Mouse (Mus musculus): Measurements from ENCODE around the gene Natd1. TPM values are rescaled to one million over a fixed set of nuclear protein-coding genes. Genes with fewer than 3 reads are reported as not detected.
"Not testable (repeated sequence)": the region's sequence is repeated elsewhere in the genome, so short reads cannot be mapped to it uniquely, and the experiment has no call there.

The Natd1 gene
- total RNA-seq, 2 experiments from 2014 or later: 30.8 TPM

DNA sequence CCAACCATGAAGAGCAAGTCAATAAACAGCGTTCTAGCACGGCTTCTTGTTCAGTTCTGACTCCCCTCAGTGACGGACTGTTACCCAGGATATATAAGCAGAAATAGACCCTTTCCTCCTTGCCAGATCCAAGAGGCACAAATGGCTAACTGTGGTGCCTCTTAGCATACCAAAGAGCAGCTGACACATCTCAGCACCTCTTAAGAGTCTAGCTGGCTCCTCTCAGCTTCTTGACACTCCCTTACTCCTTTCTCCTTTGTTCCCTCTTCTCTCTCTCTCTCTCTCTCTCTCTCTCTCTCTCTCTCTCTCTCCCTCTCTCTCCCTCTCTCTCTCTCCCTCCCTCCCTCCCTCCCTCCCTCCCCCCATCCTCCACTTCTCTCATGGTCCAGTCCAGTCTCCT, 23.8 kb downstream of the Natd1 start:
- DNase-seq (ENCODE audit: low spot score in 2 of 2): no peak

DNA sequence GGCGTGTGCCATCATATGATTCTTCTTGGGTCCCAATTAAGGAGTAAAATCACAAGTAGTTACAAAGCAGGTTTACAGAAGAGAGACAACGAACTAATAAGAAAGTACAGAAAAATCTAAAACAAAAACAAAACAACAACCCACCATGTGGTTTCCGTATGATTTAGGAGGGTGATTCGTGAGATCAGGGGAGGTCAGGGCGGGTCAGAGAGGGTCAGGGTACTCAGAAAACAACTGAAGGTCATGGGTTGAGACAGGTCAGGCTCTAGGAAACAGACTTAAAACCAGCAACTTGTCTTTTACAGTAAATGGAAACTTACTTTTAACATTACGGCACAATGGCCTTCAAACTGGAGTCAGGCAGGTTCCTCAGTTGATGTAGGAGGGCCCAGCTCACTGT, 24.3 kb downstream of the Natd1 start:
- no peak for DNase-seq (ENCODE audit: low spot score in 2 of 2)

DNA sequence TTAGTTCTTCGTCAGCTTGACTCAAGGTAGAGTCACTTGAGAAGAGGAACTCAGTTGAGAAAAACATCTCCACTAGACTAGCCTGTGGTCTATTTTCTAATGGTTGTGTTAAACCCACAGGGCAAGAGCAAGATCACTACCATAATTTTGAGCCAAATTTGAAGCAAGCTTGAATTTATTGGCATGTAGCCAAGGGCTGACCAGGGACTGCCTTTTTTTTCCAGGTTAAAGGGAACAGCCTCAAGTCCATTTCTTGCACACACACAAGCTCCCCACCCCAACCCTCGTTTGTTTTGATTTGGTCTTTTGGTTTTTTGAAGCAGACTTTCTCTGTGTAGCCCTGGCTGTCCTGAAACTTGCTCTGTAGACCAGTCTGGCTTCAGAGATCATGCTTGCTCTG, 24.7 kb downstream of the Natd1 start:
- DNase-seq (ENCODE audit: low spot score in 2 of 2): no peak

DNA sequence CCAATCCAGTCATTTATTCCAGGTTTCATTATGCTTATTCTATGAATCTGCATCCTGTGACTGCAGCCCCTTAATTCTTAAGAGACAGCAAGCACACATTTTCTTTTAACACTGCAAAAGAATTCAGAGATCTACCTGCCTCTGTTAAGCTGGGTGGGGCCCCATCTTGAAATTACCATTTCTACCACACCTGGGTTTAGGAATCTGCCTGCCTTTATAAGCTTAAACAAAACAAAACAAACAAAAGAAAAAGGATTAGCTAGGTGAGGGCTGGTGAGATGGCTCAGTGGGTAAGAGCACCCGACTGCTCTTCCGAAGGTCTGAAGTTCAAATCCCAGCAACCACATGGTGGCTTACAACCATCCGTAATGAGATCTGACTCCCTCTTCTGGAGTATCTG, 27.6 kb downstream of the Natd1 start:
- not testable (repeated sequence) for DNase-seq (ENCODE audit: low spot score in 2 of 2)

DNA sequence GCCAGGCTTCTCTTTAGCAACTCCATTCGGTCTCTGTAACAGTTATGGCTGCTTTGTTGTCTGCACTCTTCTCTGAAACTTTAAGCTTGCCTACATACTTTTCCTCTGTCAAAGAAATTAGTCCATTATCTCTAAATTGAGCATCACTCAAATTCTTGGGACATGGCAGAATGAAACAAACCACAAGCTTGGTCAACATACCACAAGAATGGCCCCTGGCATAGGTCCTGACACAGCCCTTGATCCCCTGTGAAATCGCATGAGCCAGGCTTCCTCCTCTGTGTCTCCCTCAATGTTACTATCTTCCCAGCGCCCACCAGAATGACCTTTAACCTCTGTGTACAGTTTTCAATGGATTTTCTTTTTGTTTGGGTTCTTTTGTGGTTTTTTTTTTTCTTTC, 32.2 kb downstream of the Natd1 start:
- no peak for DNase-seq (ENCODE audit: low spot score in 2 of 2)

DNA sequence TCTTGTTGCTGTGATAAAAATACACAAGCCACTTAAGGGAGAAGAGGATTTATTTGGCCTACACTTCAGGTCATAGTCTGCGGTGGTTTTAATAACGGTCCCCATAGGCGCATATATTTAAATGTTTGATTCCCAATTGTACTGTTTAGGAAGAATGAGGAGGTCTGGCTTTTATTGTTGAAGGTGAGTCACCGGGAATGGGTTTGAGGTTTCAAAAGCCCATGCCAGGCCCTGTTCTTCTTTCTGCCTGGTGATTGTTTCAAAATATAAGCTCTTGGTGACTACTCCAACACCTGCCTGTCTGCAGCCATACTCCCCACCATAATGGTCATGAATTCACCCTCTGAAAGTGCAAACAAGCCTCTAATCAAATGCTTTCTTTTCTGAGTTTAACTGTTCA, 34.0 kb downstream of the Natd1 start:
- DNase-seq (ENCODE audit: low spot score in 2 of 2): no peak

DNA sequence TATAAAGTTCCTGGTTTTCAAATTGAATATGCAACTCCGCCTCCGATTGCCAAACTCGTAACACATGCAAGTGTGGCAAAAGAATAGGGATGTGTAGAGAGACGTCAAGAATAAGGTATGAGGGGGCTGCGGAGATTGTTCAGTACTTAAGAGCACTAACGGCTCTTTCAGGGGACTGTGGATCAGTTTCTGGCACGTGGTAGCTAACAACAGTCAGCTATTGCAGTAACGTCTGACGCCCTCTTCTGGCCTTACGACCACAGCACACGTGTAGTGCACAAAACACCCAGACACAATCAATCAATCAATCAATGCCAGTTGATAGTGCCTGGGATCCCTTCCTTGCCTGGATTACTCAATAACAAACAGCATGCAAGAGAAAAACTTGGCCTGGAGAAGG, 35.1 kb downstream of the Natd1 start:
- DNase-seq (ENCODE audit: low spot score in 2 of 2): no peak

DNA sequence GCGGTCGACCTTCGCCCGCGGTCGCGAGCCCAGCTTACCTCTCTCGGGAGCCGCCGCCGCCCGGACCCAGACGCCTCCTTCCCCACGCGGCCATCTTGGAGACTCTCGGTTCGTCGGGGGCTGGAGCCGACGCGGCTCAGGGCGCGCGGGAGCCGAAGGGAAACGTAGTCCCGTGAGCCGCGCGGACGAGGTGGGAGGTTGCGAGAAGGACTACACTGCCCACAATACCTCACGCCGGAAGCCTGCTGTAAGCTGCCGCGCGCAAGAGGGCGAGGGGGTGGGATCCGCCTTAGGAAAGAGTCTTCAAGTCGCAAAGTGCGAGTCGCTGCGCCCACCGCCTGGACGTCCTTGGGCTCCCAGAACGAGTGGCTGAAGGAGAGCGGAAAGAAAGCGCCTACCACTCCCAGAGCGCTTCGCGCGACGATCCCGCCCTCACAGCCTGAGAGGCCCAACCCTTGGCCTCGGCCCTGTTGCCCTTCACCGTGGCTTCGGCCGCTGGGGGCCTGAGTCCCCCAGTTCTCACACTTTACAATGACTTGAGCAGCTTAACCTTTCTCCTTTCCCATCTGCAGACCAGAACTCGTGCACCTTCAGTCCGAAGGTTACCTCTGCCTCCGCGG, 35.8 kb downstream of the Natd1 start, which contains the start of gene Tmem11:
Tmem11 (minus strand) TSS at position 598 of the 620 bp plus-strand sequence.
- DNase-seq (ENCODE audit: low spot score in 2 of 2): peak; percentile 83 to 90

DNA sequence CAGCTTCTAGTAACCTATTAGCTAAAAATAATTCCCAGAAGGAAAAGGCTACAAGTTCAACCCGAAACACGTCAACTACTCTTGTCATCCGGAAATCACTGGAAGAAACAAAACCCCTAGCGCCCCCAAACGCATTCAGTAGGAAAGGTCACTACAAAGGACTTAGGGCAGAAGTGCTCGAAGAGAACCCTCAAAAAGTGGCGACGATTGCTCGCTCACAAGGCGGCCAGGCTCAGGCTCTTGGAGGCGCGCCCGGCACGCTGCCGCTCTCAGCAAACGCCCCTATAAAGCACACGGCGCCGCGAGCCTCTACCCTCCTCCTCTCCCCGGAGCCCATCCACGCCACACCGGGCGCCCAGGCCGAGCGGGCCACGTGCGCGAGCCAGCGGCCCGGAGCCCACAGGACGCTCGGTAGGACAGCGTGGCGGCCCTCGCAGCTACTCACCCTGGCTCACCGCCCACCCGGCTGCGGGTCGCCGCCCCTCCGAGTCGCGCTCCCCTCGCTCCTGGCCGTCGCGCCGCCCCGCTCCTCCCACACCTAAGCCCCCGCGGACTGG, 36.4 kb downstream of the Natd1 start:
- peak in 1 of 2 experiments; percentile 26 for DNase-seq (ENCODE audit: low spot score in 2 of 2)

DNA sequence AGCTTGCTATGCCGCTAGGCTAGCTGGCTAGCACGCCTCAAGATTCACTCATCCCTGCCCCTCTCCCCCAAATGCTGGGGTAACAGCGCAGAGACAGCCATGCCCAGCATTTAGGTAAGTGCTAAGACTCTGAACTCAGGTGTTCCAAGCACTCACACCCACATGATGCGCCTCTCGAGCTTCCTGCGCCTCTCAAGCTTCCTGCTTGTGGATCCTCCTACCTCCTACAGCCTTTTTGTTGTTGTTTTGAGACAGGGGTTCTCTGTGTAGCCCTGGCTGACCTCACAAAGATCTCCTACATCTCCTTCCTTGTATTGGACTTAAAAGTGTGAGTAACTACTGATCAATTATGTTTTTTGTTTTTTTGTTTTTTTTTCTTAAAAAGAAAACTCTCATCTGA, 41.4 kb downstream of the Natd1 start:
- no peak for DNase-seq (ENCODE audit: low spot score in 2 of 2)

DNA sequence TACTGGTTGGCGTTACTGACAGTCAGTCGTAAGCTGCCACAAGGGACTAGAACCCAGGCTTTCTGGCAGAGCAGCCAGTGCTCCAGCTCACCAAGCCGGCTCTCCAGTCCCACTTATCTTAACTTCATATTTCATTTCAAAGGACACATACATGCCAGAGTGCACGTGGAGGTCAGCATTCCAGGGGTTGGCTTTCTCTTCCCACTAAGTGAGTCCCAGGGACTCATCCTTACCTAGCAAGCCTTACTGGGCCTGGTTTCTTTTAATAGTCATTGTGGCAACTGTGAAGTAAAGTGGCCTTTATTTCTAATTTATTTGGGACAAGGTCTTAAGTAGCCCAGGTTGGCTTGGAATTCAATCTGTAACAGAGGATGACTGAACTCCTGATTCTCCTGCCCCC, 43.1 kb downstream of the Natd1 start:
- no peak for DNase-seq (ENCODE audit: low spot score in 2 of 2)

DNA sequence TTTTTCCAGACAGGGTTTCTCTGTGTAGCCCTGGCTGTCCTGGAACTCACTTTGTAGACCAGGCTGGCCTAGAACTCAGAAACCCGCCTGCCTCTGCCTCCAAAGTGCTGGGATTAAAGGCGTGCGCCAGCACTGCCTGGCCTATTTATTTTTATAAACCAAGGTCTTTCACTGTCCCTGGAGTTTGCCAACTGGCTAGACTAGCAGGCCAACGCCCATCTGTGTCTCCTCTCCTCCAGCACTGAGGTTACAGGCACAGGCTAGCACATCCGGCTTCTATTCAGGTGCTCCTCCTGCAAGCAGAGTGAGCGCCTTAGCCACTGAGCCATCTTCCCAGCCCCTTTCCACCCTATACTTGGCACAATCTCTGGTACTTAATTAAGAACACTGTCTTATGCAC, 45.1 kb downstream of the Natd1 start:
- DNase-seq (ENCODE audit: low spot score in 2 of 2): not testable (repeated sequence)

DNA sequence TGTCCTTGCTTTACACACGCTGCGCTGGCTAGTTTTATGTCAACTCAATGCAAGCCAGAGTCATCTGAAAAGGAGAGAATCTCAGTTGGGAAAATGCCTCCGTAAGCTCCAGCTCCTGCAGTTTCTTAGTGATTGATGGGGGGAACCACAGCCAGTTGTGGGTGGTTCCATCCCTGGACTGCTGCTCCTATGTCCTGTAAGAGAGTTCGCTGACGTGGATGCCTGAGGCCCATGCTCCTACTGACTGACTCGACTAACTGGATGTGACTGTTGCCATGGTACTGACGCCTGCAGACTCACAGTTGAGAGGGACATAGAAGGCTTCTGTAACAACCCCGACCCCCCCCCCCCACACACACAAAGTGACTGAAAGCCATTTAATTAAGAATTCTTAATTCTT, 46.6 kb downstream of the Natd1 start:
- DNase-seq (ENCODE audit: low spot score in 2 of 2): no peak

DNA sequence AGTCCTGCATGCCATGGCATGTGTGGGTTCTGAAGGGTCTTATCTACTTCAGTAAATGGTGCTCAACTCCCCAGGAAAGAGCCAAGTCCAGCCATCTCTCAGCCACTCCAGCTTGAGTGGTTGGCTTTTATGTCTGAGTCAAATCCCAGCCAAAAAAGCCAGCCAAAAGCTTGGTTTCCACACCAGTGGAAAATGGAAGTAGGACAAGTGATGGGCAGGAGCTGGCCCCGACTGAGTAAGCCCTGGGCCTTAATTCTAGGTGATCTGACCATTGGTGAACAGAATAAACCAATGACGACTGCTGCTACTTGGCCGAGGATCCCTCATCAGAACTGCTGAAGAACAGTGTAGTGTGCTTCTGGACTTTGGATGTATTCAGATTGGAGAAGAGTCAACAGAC, 47.1 kb downstream of the Natd1 start:
- no peak for DNase-seq (ENCODE audit: low spot score in 2 of 2)

DNA sequence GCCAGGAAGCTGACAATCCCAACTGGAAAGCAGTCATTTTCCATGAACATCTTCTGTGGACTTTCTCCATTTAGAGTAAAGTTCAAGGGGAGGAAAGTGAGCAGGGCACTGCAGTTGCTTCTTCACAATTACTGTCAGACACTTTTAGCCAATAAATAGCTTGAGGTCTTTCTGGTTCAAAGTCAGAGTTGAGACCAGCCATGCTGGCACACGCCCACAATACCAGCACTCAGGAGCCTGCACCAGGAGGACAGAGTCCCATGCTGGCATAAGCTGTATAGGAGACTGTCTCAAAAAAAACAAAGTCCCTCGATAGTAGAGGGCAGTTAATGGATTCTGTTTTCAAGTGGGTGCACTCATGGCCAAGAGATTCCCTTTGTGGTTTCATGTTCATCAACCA, 48.5 kb downstream of the Natd1 start:
- DNase-seq (ENCODE audit: low spot score in 2 of 2): no peak

DNA sequence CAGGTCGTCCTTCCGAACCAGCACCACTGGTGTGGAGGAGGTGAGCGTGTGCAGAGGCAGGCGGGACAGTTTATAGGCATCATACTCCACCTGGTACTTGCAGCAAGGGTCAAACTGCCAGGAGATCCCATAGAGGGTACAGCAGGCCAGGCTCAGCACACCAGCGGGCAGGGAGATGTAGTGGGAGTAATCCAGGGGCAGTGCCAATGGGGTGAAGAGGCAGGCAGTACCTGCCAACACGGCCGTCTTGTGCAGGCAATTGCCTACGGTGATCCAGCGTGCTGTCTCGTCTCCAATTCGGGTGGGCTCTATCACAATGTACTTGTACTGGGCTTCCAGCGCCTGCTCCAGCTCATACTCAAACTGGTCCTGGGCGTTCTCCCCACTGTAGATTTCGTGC, 49.6 kb downstream of the Natd1 start:
- DNase-seq (ENCODE audit: low spot score in 2 of 2): no peak

DNA sequence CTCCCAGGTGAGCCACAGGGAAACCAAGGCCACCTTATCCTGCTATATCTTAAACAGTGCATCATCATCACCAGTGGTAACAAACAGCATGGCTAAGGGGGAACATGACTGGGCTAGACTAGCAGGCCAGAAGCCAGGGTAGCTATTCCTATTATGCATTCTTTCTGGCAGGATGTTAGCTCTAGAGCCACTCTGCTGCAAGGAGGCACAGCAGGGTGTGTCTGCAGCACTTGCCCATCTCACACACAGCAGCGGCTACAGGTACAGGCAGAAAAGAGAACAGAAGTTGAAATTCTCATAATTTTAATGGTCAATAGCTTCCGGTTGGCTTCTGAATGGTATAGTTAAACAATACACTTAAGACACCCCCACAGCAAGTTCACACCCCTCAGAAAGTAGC, 50.4 kb downstream of the Natd1 start:
- DNase-seq (ENCODE audit: low spot score in 2 of 2): no peak

DNA sequence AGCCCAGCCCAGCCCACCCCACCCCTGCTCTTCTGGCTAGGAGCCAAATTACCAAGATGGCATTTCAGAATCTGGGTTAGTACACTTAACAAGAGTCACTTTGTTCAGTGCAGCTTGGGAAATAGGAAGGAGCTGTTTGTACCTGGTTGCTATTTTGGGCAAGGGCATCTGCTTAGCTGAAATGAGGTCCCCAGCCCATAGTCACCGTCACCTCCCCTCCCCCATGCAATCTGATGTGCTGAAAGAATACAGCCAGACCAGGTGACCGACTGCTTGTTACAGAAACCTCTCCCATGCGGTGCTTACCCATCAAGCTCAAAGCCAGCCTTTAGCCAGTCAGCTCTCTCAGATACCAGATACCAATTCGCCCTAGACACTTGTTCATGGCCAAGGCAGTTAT, 51.4 kb downstream of the Natd1 start:
- no peak for DNase-seq (ENCODE audit: low spot score in 2 of 2)

DNA sequence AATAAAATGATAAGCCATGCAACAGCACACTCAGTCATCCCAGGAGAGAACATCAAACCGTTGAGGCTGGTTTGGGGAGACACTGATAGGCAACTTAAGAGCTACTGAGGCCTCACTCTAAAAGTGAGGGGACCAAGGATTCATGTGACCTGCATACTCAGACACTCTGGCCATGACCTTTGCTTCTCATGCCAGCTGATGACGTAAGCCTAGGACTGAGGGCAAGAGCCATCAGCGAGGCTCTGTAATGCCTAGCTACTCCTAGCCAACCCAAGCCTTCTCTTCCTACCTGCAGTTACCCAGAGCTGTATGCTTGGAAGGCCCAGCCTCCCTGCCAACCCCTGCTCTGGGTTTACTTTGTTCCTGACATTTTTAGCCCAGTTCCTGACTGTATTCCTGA, 52.6 kb downstream of the Natd1 start:
- no peak for DNase-seq (ENCODE audit: low spot score in 2 of 2)

DNA sequence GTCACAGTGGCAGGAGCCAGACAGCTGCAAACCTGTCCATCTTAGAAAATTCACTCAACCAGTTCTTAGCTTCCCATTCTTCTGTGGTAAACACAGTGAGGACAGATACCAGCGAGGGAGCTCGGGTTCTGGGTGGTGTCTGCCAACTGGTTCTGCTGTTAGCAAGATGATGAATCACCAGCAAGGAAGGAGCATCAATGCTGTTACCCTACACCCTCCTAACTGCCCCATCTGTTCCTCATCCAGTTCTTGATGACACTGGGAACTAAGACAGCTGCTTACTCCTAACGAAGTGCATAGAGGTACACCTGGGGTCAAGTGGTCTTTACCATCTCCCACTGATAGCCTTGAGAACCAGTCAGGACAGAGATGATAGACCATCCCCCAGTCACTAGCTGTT, 58.0 kb downstream of the Natd1 start:
- no peak for DNase-seq (ENCODE audit: low spot score in 2 of 2)
